Mouse (Mus musculus) stomach, postnatal 0 days (tissue): Measurements from ENCODE around the gene Usp30. TPM values are rescaled to one million over a fixed set of nuclear protein-coding genes. Genes with fewer than 3 reads are reported as not detected.

Source experiments
- ATAC-seq: fragments of 200-750 bp; cut with Nextera tagmentation; 2 replicates; pipeline ENCODE4 v1.8.0; 2017; ENCODE audit not compliant: low FRiP score, low TSS enrichment
- DNase-seq: peaks from one replicate; pipeline ENCODE4 v3.0.0-alpha.2; 2016; ENCODE audit warnings: low spot score
- H3K27ac ChIP-seq: fragments of 300-500 bp; sonication (generic); replicated peaks from 2 replicates; pipeline ENCODE4 v1.5.1; 2014; ENCODE audit warnings: mild to moderate bottlenecking, control low read depth
- H3K27me3 ChIP-seq: fragments of 300-500 bp; sonication (generic); 2 replicates; pipeline ENCODE4 v1.6.1; 2014; ENCODE audit warnings: low read length; ENCODE audit not compliant: control insufficient read depth, insufficient read depth
- H3K36me3 ChIP-seq: fragments of 300-500 bp; sonication (generic); 2 replicates; pipeline ENCODE4 v1.6.1; 2014; ENCODE audit warnings: low read length, mixed read lengths; ENCODE audit not compliant: control insufficient read depth, insufficient read depth
- H3K4me1 ChIP-seq: fragments of 300-500 bp; sonication (generic); replicated peaks from 2 replicates; pipeline ENCODE4 v1.6.1; 2014; ENCODE audit warnings: antibody characterized with exemption; ENCODE audit not compliant: control insufficient read depth, insufficient read depth
- H3K4me2 ChIP-seq: fragments of 300-500 bp; sonication (generic); replicated peaks from 2 replicates; pipeline ENCODE4 v1.6.1; 2014; ENCODE audit warnings: low read depth, mild to moderate bottlenecking, control low read depth, moderate library complexity
- H3K4me3 ChIP-seq: fragments of 300-500 bp; sonication (generic); 2 replicates; pipeline ENCODE4 v1.5.1; 2014; ENCODE audit warnings: low read depth, low read length, control low read depth
- H3K9ac ChIP-seq: fragments of 300-500 bp; sonication (generic); 2 replicates; pipeline ENCODE4 v1.6.1; 2014; ENCODE audit warnings: mild to moderate bottlenecking, low read length, control low read depth, mixed read lengths
- H3K9me3 ChIP-seq: fragments of 300-500 bp; sonication (generic); 2 replicates; pipeline ENCODE4 v1.6.1; 2016; ENCODE audit warnings: low read length; ENCODE audit not compliant: control insufficient read depth
- CTCF ChIP-seq: IDR thresholded peaks from 2 replicates; pipeline ENCODE4 v1.5.1; 2016; ENCODE audit warnings: antibody characterized with exemption, low read depth, mild to moderate bottlenecking, moderate library complexity
- EP300 ChIP-seq: optimal IDR thresholded peaks from 2 replicates; pipeline ENCODE3; 2016; ENCODE audit warnings: antibody characterized with exemption
- WGBS: fragments of 180-500 bp; shearing (Covaris S2); extraction: QIAGEN DNeasy Blood & Tissue Kit; methylation state at CpG from one replicate; pipeline ENCODE4 v1.1.7; 2014; 5-methylcytosine and 5-hydroxymethylcytosine counted together
- polyA plus RNA-seq: library from polyadenylated mRNA; unstranded; fragments of >200 nt; fragmentation: Nextera tagmentation; extraction: Ambion mirVana; gene quantifications from 2 replicates; pipeline ENCODE4 v1.2.1, GENCODE M21; 2015

Usp30 gene
- polyA plus RNA-seq, 1 experiment from 2014 or later, result 5.3 TPM

DNA sequence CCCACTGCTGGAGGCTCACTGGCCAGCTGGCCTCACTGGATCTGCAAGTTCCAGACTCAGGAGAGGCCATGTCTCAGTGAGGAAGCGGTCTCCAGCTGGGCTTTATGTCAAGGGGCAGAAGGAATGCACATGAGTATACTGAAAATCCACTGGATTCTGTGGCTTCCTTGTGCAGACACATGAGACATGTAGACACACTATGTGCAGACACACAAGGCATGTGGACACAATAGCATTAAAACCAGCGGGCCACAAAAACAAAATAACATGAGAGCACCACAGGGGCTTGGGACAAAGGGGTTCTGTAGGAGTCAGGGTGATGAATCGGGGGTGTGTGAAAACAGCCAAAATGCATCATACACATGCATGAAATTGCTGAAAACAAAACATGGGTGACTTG, 60.7 kb downstream of the Usp30 start:
- Histone ChIP-seq H3K9ac (no peak overlapping the region), H3K36me3 (peaks cover 14% of the 10 kb centered on the region), H3K4me1 (no peaks in the 10 kb centered on the region; the same call in 1 of the 2 replicates), H3K9me3 (no peaks in the 10 kb centered on the region), H3K27ac (no peak overlapping the region), H3K4me3 (no peak overlapping the region), H3K4me2 (no peak overlapping the region), H3K27me3 (no peaks in the 10 kb centered on the region)
- WGBS, result 92% methylated on average over 3 of the region's 3 CpGs
- no peak for ATAC-seq
- TF ChIP-seq EP300 (no peak), CTCF (no peak)
- DNase-seq, result no peak

DNA sequence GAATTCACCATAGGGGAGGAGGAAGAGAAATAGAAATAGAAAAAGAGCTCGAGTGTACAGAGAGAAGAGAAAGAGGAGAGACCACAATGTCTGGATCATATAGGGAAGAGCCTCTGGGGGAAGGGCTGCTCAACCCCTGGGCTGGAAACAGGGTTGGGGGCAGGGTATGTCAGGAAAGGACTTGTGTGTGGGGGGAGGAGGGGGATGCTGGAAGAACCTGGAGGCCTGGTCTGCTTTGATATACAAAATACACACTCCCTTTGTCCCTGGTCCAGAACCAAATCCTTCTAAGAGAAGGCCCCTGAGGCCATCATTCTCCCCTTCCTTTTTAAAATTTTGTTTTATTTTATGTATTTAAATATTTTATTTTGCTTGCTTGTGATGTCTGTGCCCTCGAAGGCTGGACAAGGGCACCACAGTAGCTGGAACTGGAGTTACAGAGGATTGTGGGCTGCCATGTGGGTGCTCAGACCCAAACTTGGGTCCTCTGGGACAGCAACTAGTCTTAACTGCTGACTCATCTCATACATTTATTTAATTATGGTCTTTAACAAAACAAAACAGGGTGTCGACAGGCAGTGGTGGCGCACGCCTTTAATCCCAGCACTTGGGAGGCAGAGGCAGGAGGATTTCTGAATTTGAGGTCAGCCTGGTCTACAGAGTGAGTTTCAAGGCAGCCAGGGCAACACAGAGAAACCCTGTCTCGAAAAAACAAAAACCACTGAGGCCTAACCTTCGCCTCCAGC, 61.4 kb downstream of the Usp30 start:
- Histone ChIP-seq H3K36me3 (peaks cover 10% of the 10 kb centered on the region; the same call in 1 of the 2 replicates), H3K4me2 (peak overlapping the region; percentile 99; the same call in 1 of the 2 replicates), H3K4me3 (no peak overlapping the region), H3K9me3 (no peaks in the 10 kb centered on the region), H3K27ac (no peak overlapping the region), H3K27me3 (no peaks in the 10 kb centered on the region), H3K4me1 (peaks cover 4% of the 10 kb centered on the region; the same call in 1 of the 2 replicates), H3K9ac (no peak overlapping the region)
- DNase-seq (no peak), ATAC-seq (no peak)
- WGBS, result 79% methylated on average over 7 of the region's 7 CpGs
- no peak for TF ChIP-seq CTCF
- no peak for TF ChIP-seq EP300

DNA sequence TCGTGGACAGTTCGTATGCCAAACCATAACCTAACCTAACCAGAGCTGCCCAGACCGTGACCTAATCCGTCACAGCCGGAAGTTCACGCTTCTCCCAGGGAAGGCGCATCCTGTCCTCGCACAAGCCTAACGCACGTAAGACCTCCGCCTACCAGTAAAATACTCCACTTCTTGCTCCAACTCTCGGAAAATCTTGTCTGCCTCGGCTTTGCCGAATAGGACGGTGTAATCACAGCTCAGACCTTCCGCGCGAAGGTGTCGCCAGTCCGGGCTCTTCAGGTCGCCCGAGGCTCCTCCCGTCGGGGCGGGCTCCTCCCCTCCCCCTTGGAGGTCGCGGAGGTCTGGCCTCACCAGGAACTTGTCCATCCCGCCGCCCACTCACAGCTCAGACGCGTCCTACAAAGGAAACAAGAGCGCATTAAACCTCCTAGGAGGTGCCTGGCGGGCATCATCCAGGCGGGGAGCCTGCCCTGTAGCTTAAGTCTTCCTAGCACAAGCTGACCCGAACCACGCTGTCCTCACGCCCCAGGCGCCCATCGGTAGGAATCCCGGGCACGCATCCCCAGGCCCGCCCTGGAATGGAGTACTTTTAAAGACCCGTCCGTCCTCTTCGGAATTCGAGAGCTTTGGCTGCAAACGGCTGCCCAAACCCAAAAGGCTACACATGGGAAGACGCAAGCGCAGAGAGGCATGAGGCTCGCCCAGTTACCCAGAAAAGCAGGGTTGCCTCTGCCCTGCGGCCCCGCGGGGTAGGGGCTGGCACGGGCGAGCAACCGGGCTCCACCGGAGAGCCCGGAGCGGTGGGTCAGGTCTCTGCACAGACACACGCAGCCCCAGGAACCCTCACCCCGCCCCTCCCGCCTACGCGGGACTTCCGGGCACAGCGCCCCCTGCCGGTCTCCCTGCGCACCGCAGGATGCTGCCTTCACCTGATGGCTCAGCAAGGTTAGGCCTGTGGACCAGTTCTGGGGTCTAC, 62.4 kb downstream of the Usp30 start, which contains the start of gene Alkbh2:
Gene Alkbh2, minus strand, starts transcription at position 845 of the 976 bp plus-strand sequence.
- Histone ChIP-seq H3K27ac (peak within 1 kb of the TSS; percentile 76), H3K27me3 (no peaks in the 10 kb centered on the region), H3K4me3 (peak within 1 kb of the TSS; percentile 61), H3K4me1 (peaks cover 5% of the 10 kb centered on the region; the same call in 1 of the 2 replicates), H3K9ac (peak within 1 kb of the TSS; percentile 64), H3K36me3 (peaks cover 7% of the 10 kb centered on the region; the same call in 1 of the 2 replicates), H3K4me2 (peak within 1 kb of the TSS; percentile 99), H3K9me3 (no peaks in the 10 kb centered on the region)
- under 1% methylated on average over 69 of the region's 69 CpGs for WGBS
- DNase-seq, result peak; percentile 90
- ATAC-seq, result peak; percentile 22; the same call in 1 of the 2 replicates
- peak; percentile 96 for TF ChIP-seq CTCF
- TF ChIP-seq EP300, result no peak

DNA sequence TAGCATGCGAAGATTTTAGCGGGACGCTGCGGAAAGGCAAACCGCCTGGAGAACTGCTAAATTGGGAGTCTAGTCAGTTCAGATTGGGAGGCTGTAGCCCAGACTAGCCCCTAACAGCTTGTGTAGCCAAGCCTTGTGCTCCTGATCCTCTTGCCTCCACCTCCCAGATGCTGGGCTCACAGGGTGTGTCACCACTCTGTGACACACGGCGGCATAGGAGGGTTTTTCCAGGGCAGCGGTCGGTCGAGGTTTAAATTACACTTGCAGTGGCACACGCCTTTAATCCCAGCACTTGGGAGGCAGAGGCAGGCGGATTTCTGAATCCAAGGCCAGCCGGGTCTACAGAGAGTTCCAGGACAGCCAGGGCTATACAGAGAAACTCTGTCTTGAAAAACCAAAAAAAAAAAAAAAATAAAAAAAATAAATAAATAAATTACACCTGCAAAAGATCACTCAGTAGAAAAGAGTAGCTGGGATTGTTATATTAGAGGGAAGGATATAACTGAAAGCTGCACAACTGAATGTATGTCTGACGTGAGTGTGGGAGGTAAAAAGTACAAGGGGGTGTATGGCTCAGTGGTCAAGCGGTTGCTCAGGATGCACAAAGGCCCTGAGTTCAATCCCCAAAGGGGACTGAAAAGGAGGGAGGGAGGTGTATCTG, 64.4 kb downstream of the Usp30 start:
- peak overlapping the region; percentile 100 for H3K4me2 ChIP-seq
- ATAC-seq, result no peak
- no peak overlapping the region for H3K9ac ChIP-seq
- H3K27ac ChIP-seq, result no peak overlapping the region
- no peaks in the 10 kb centered on the region for H3K36me3 ChIP-seq
- H3K4me1 ChIP-seq, result peaks cover 5% of the 10 kb centered on the region; the same call in 1 of the 2 replicates
- WGBS, result 75% methylated on average over 15 of the region's 15 CpGs
- no peaks in the 10 kb centered on the region for H3K9me3 ChIP-seq
- no peaks in the 10 kb centered on the region for H3K27me3 ChIP-seq
- TF ChIP-seq CTCF (no peak), EP300 (no peak)
- no peak for DNase-seq
- peak overlapping the region; percentile 58 for H3K4me3 ChIP-seq

DNA sequence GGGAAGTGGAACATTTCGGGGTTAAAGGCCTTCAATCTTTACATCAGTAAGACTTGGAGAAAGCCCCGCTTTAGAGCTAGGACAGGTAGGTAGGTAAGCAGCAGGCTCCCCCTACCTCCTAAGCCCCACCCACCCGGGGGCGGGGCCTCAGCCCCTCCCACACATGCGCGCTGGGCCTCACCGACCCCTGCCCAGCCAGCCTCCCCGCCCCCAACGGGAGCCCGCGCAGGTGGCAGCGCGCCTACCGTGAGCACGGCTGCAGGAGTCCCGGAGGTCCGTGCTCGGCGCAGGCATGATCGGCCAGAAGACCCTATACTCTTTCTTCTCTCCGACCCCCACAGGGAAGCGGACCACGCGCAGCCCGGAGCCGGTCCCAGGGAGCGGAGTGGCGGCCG, 64.9 kb downstream of the Usp30 start, which contains the start of gene Ung:
Gene Ung, plus strand, starts transcription at position 176 of the 395 bp plus-strand sequence.
- H3K9me3 ChIP-seq, result no peaks in the 10 kb centered on the region
- H3K4me3 ChIP-seq, result peak within 1 kb of the TSS; percentile 58
- peaks cover 5% of the 10 kb centered on the region; the same call in 1 of the 2 replicates for H3K4me1 ChIP-seq
- H3K9ac ChIP-seq, result peak within 1 kb of the TSS; percentile 61
- no peak for ATAC-seq
- 2% methylated on average over 21 of the region's 29 CpGs for WGBS
- peak within 1 kb of the TSS; percentile 100 for H3K4me2 ChIP-seq
- peak; percentile 54 for DNase-seq
- peak within 1 kb of the TSS; percentile 87 for H3K27ac ChIP-seq
- no peak for TF ChIP-seq EP300
- no peak for TF ChIP-seq CTCF
- no peaks in the 10 kb centered on the region for H3K36me3 ChIP-seq
- no peaks in the 10 kb centered on the region for H3K27me3 ChIP-seq
